Mouse (Mus musculus): ENCODE data around the gene Shisa7. TPM values are rescaled to one million over a fixed set of nuclear protein-coding genes. Genes with fewer than 3 reads are reported as not detected.
"Not testable (repeated sequence)": the region's sequence is repeated elsewhere in the genome, so short reads cannot be mapped to it uniquely, and the experiment has no call there.

The Shisa7 gene
- polyA plus RNA-seq, 1 experiment from 2014 or later: 5.8 TPM

- ATAC-seq: no peak
- Histone ChIP-seq H3K9ac (ENCODE audit: low read length) (peak overlapping the region; percentile 40), H3K36me3 (ENCODE audit: control insufficient read depth, insufficient read depth, low read length) (peaks cover 23% of the 10 kb centered on the region), H3K27ac (ENCODE audit: low read depth, low read length) (peak overlapping the region; percentile 93; the same call in 1 of the 2 replicates), H3K9me3 (replicated peaks; ENCODE audit: control insufficient read depth, low read length) (no peaks in the 10 kb centered on the region), H3K27me3 (replicated peaks; ENCODE audit: control insufficient read depth, insufficient read depth, low read length) (no peaks in the 10 kb centered on the region), H3K4me3 (ENCODE audit: low read depth, low read length) (peak overlapping the region; percentile 97), H3K4me2 (ENCODE audit: low read length) (peak overlapping the region; percentile 76), H3K4me1 (ENCODE audit: control insufficient read depth, insufficient read depth, low read length) (peaks cover 20% of the 10 kb centered on the region)
- 27% methylated on average over 8 of the region's 8 CpGs for WGBS
- DNase-seq (ENCODE audit: low spot score): no peak
Measured at GRCm38 (mm10) chr7:4813105-4813791, 31.2 kb downstream of the Shisa7 start.

GRCm38 (mm10) chr7:4812303-4813104 lies 32.0 kb downstream of the Shisa7 start, which contains the start of gene Ube2s:
Gene Ube2s, minus strand, starts transcription at chr7:4812590.
- peak; percentile 98 for ATAC-seq

GRCm38 (mm10) chr7:4811842-4812302 lies 32.6 kb downstream of the Shisa7 start:
- WGBS: under 1% methylated on average over 27 of the region's 36 CpGs
- peak; percentile 36 for DNase-seq (ENCODE audit: low spot score)
- no peaks in the 10 kb centered on the region for H3K27me3 ChIP-seq (replicated peaks; ENCODE audit: control insufficient read depth, insufficient read depth, low read length)
- H3K4me1 ChIP-seq (ENCODE audit: control insufficient read depth, insufficient read depth, low read length): peaks cover 20% of the 10 kb centered on the region
- H3K4me3 ChIP-seq (ENCODE audit: low read depth, low read length): peak overlapping the region; percentile 97
- peak overlapping the region; percentile 98 for H3K9ac ChIP-seq (ENCODE audit: low read length)
- no peaks in the 10 kb centered on the region for H3K9me3 ChIP-seq (replicated peaks; ENCODE audit: control insufficient read depth, low read length)
- peak overlapping the region; percentile 76 for H3K4me2 ChIP-seq (ENCODE audit: low read length)
- peak overlapping the region; percentile 93 for H3K27ac ChIP-seq (ENCODE audit: low read depth, low read length)
- ATAC-seq: peak; percentile 28
- peaks cover 34% of the 10 kb centered on the region for H3K36me3 ChIP-seq (ENCODE audit: control insufficient read depth, insufficient read depth, low read length)

More at GRCm38 (mm10) chr7:4812303-4813104, 32.0 kb downstream of the Shisa7 start, which contains the start of gene Ube2s:
- Histone ChIP-seq H3K4me1 (ENCODE audit: control insufficient read depth, insufficient read depth, low read length) (peaks cover 20% of the 10 kb centered on the region), H3K27me3 (replicated peaks; ENCODE audit: control insufficient read depth, insufficient read depth, low read length) (no peaks in the 10 kb centered on the region), H3K4me2 (ENCODE audit: low read length) (peak within 1 kb of the TSS; percentile 76), H3K9ac (ENCODE audit: low read length) (peak within 1 kb of the TSS; percentile 98), H3K9me3 (replicated peaks; ENCODE audit: control insufficient read depth, low read length) (no peaks in the 10 kb centered on the region), H3K4me3 (ENCODE audit: low read depth, low read length) (peak within 1 kb of the TSS; percentile 97), H3K36me3 (ENCODE audit: control insufficient read depth, insufficient read depth, low read length) (peaks cover 27% of the 10 kb centered on the region), H3K27ac (ENCODE audit: low read depth, low read length) (peak within 1 kb of the TSS; percentile 93)
- under 1% methylated on average over 62 of the region's 62 CpGs for WGBS
- peak; percentile 100 for DNase-seq (ENCODE audit: low spot score)

GRCm38 (mm10) chr7:4811131-4811530 lies 33.4 kb downstream of the Shisa7 start:
- H3K9me3 ChIP-seq (replicated peaks; ENCODE audit: control insufficient read depth, low read length); ATAC-seq; DNase-seq (ENCODE audit: low spot score); H3K27me3 ChIP-seq (replicated peaks; ENCODE audit: control insufficient read depth, insufficient read depth, low read length); H3K27ac ChIP-seq (ENCODE audit: low read depth, low read length): not testable (repeated sequence)
- Histone ChIP-seq H3K9ac (ENCODE audit: low read length) (peak overlapping the region; percentile 98), H3K4me1 (ENCODE audit: control insufficient read depth, insufficient read depth, low read length) (peaks cover 20% of the 10 kb centered on the region), H3K36me3 (ENCODE audit: control insufficient read depth, insufficient read depth, low read length) (peaks cover 41% of the 10 kb centered on the region), H3K4me2 (ENCODE audit: low read length) (peak overlapping the region; percentile 76), H3K4me3 (ENCODE audit: low read depth, low read length) (peak overlapping the region; percentile 97)
- WGBS: 44% methylated on average over 10 of the region's 10 CpGs

GRCm38 (mm10) chr7:4806716-4807115 lies 37.8 kb downstream of the Shisa7 start:
- Histone ChIP-seq H3K9me3 (replicated peaks; ENCODE audit: control insufficient read depth, low read length) (no peaks in the 10 kb centered on the region), H3K4me2 (ENCODE audit: low read length) (no peak overlapping the region), H3K4me3 (ENCODE audit: low read depth, low read length) (no peak overlapping the region), H3K27me3 (replicated peaks; ENCODE audit: control insufficient read depth, insufficient read depth, low read length) (no peaks in the 10 kb centered on the region), H3K4me1 (ENCODE audit: control insufficient read depth, insufficient read depth, low read length) (peaks cover 16% of the 10 kb centered on the region), H3K36me3 (ENCODE audit: control insufficient read depth, insufficient read depth, low read length) (peaks cover 64% of the 10 kb centered on the region), H3K9ac (ENCODE audit: low read length) (no peak overlapping the region), H3K27ac (ENCODE audit: low read depth, low read length) (no peak overlapping the region)
- WGBS: 95% methylated on average over 7 of the region's 7 CpGs
- DNase-seq (ENCODE audit: low spot score) (peak; percentile 69), ATAC-seq (no peak; the same call in 1 of the 2 replicates)

GRCm38 (mm10) chr7:4802247-4802646 lies 42.2 kb downstream of the Shisa7 start:
- Histone ChIP-seq H3K9ac (ENCODE audit: low read length) (no peak overlapping the region), H3K4me3 (ENCODE audit: low read depth, low read length) (no peak overlapping the region), H3K4me2 (ENCODE audit: low read length) (no peak overlapping the region), H3K36me3 (ENCODE audit: control insufficient read depth, insufficient read depth, low read length) (peaks cover 52% of the 10 kb centered on the region), H3K4me1 (ENCODE audit: control insufficient read depth, insufficient read depth, low read length) (no peaks in the 10 kb centered on the region), H3K27me3 (replicated peaks; ENCODE audit: control insufficient read depth, insufficient read depth, low read length) (no peaks in the 10 kb centered on the region), H3K27ac (ENCODE audit: low read depth, low read length) (no peak overlapping the region), H3K9me3 (replicated peaks; ENCODE audit: control insufficient read depth, low read length) (no peaks in the 10 kb centered on the region)
- no peak for ATAC-seq
- no peak for DNase-seq (ENCODE audit: low spot score)

GRCm38 (mm10) chr7:4795767-4796433 lies 48.6 kb downstream of the Shisa7 start:
- Histone ChIP-seq H3K4me1 (ENCODE audit: control insufficient read depth, insufficient read depth, low read length) (0 out of 2 replicates have a peak, but pooled peaks cover 4% of the 10 kb centered on the region), H3K4me3 (ENCODE audit: low read depth, low read length) (no peak overlapping the region), H3K27me3 (replicated peaks; ENCODE audit: control insufficient read depth, insufficient read depth, low read length) (no peaks in the 10 kb centered on the region), H3K9me3 (replicated peaks; ENCODE audit: control insufficient read depth, low read length) (no peaks in the 10 kb centered on the region), H3K36me3 (ENCODE audit: control insufficient read depth, insufficient read depth, low read length) (peaks cover 45% of the 10 kb centered on the region), H3K4me2 (ENCODE audit: low read length) (no peak overlapping the region), H3K27ac (ENCODE audit: low read depth, low read length) (no peak overlapping the region), H3K9ac (ENCODE audit: low read length) (no peak overlapping the region)
- WGBS: 71% methylated on average over 7 of the region's 7 CpGs
- no peak for ATAC-seq
- peak; percentile 77 for DNase-seq (ENCODE audit: low spot score)

GRCm38 (mm10) chr7:4794631-4795168 lies 49.8 kb downstream of the Shisa7 start:
- no peak for DNase-seq (ENCODE audit: low spot score)
- H3K27ac ChIP-seq (ENCODE audit: low read depth, low read length): no peak overlapping the region
- H3K27me3 ChIP-seq (replicated peaks; ENCODE audit: control insufficient read depth, insufficient read depth, low read length): 0 out of 2 replicates have a peak, but pooled peaks cover 4% of the 10 kb centered on the region
- ATAC-seq: no peak
- no peaks in the 10 kb centered on the region for H3K9me3 ChIP-seq (replicated peaks; ENCODE audit: control insufficient read depth, low read length)
- H3K4me3 ChIP-seq (ENCODE audit: low read depth, low read length): no peak overlapping the region
- H3K4me1 ChIP-seq (ENCODE audit: control insufficient read depth, insufficient read depth, low read length): 0 out of 2 replicates have a peak, but pooled peaks cover 4% of the 10 kb centered on the region
- no peak overlapping the region for H3K4me2 ChIP-seq (ENCODE audit: low read length)
- no peak overlapping the region for H3K9ac ChIP-seq (ENCODE audit: low read length)
- WGBS: 89% methylated on average over 3 of the region's 3 CpGs
- peaks cover 45% of the 10 kb centered on the region for H3K36me3 ChIP-seq (ENCODE audit: control insufficient read depth, insufficient read depth, low read length)

Measured in forebrain, embryonic 14.5 days (tissue).